Mouse (Mus musculus) megakaryocyte, embryonic 14.5 days (primary cell): ENCODE data around the gene Cmklr1.

ENCODE experiments used
- FLI1 ChIP-seq: IDR thresholded peaks from 2 replicates; pipeline ENCODE4 v1.6.1; 2012; ENCODE audit warnings: low read length, inconsistent platforms, mixed read lengths
- GATA1 ChIP-seq: IDR thresholded peaks from 3 replicates; pipeline ENCODE4 v1.6.1; 2012; ENCODE audit warnings: mixed read lengths, low read length, inconsistent platforms, borderline replicate concordance

- TF ChIP-seq GATA1 (no peak), FLI1 (no peak)
Observed at GRCm38 (mm10) chr5:113620999-113621398, 29.2 kb downstream of the Cmklr1 start.
